Mouse (Mus musculus) bone marrow macrophage, adult 2 months (primary cell): ENCODE data around the gene Jmjd1c. TPM values are rescaled to one million over a fixed set of nuclear protein-coding genes. Genes with fewer than 3 reads are reported as not detected.

Experiments used
- H3K27ac ChIP-seq: 2 replicates; pipeline ENCODE4 v1.5.1; 2012; ENCODE audit warnings: low read depth, low read length; ENCODE audit not compliant: insufficient read depth
- H3K4me1 ChIP-seq: 2 replicates; pipeline ENCODE4 v1.6.1; 2012; ENCODE audit warnings: low read length; ENCODE audit not compliant: control insufficient read depth, insufficient read depth
- H3K4me3 ChIP-seq: 2 replicates; pipeline ENCODE4 v1.5.1; 2012; ENCODE audit warnings: mild to moderate bottlenecking, low read length, moderate library complexity; ENCODE audit not compliant: insufficient read depth
- CTCF ChIP-seq: IDR thresholded peaks from 2 replicates; pipeline ENCODE4 v1.5.1; 2012; ENCODE audit warnings: low read depth, mild to moderate bottlenecking, low read length, moderate library complexity
- POLR2A ChIP-seq: IDR thresholded peaks from 2 replicates; pipeline ENCODE4 v1.6.1; 2012; ENCODE audit warnings: mild to moderate bottlenecking, low read depth, low read length, borderline replicate concordance
- polyA plus RNA-seq: library from polyadenylated mRNA; stranded (reverse); fragments of >200 nt; gene quantifications from 2 replicates; pipeline ENCODE4 v1.2.4, GENCODE M21; 2012; ENCODE audit not compliant: missing spikeins, insufficient read depth, insufficient read length

Jmjd1c gene
- polyA plus RNA-seq, 1 experiment = 69.2 TPM

GRCm38 (mm10) chr10:67100011-67100661, 4.2 kb downstream of the Jmjd1c start:
- TF ChIP-seq POLR2A (no peak), CTCF (no peak)
- H3K27ac ChIP-seq = peak overlapping the region; percentile 39
- peaks cover 58% of the 10 kb centered on the region for H3K4me1 ChIP-seq
- H3K4me3 ChIP-seq = peak overlapping the region; percentile 12; the same call in 1 of the 2 replicates

GRCm38 (mm10) chr10:67100831-67101251, 4.9 kb downstream of the Jmjd1c start:
- no peak overlapping the region for H3K4me3 ChIP-seq
- no peak for TF ChIP-seq POLR2A
- no peak for TF ChIP-seq CTCF
- peaks cover 64% of the 10 kb centered on the region for H3K4me1 ChIP-seq
- no peak overlapping the region for H3K27ac ChIP-seq

- Histone ChIP-seq H3K4me3 (no peak overlapping the region), H3K27ac (no peak overlapping the region), H3K4me1 (peaks cover 62% of the 10 kb centered on the region)
- TF ChIP-seq POLR2A = no peak
- no peak for TF ChIP-seq CTCF
Observed at GRCm38 (mm10) chr10:67104543-67104942, 8.6 kb downstream of the Jmjd1c start.

- Histone ChIP-seq H3K27ac (no peak overlapping the region), H3K4me3 (no peak overlapping the region), H3K4me1 (peaks cover 57% of the 10 kb centered on the region)
- TF ChIP-seq CTCF (no peak), POLR2A (no peak)
Observed at GRCm38 (mm10) chr10:67105331-67106217, 9.6 kb downstream of the Jmjd1c start.

GRCm38 (mm10) chr10:67106400-67106799, 10.5 kb downstream of the Jmjd1c start:
- Histone ChIP-seq H3K4me1 (peaks cover 55% of the 10 kb centered on the region), H3K27ac (no peak overlapping the region), H3K4me3 (no peak overlapping the region)
- TF ChIP-seq CTCF = no peak
- TF ChIP-seq POLR2A = no peak

- no peak for TF ChIP-seq CTCF
- TF ChIP-seq POLR2A = no peak
- no peak overlapping the region for H3K27ac ChIP-seq
- H3K4me3 ChIP-seq = no peak overlapping the region
- peaks cover 55% of the 10 kb centered on the region for H3K4me1 ChIP-seq
Observed at GRCm38 (mm10) chr10:67107017-67107761, 11.3 kb downstream of the Jmjd1c start.

- no peak overlapping the region for H3K27ac ChIP-seq
- H3K4me3 ChIP-seq = no peak overlapping the region
- peaks cover 51% of the 10 kb centered on the region for H3K4me1 ChIP-seq
- TF ChIP-seq POLR2A (no peak), CTCF (no peak)
Observed at GRCm38 (mm10) chr10:67108096-67108495, 12.2 kb downstream of the Jmjd1c start.

- TF ChIP-seq POLR2A = no peak
- TF ChIP-seq CTCF = no peak
- Histone ChIP-seq H3K27ac (no peak overlapping the region), H3K4me1 (peaks cover 51% of the 10 kb centered on the region), H3K4me3 (no peak overlapping the region)
Observed at GRCm38 (mm10) chr10:67109635-67110034, 13.7 kb downstream of the Jmjd1c start.

- TF ChIP-seq CTCF (no peak), POLR2A (no peak)
- peaks cover 48% of the 10 kb centered on the region for H3K4me1 ChIP-seq
- H3K27ac ChIP-seq = peak overlapping the region; percentile 14; the same call in 1 of the 2 replicates
- H3K4me3 ChIP-seq = no peak overlapping the region
Observed at GRCm38 (mm10) chr10:67111044-67111798, 15.3 kb downstream of the Jmjd1c start.
